Mouse (Mus musculus): Measurements from ENCODE around the gene Crygs. TPM values are rescaled to one million over a fixed set of nuclear protein-coding genes. Genes with fewer than 3 reads are reported as not detected.

Gene Crygs
- total and polyA plus RNA-seq, 3 experiments: not detected

DNA sequence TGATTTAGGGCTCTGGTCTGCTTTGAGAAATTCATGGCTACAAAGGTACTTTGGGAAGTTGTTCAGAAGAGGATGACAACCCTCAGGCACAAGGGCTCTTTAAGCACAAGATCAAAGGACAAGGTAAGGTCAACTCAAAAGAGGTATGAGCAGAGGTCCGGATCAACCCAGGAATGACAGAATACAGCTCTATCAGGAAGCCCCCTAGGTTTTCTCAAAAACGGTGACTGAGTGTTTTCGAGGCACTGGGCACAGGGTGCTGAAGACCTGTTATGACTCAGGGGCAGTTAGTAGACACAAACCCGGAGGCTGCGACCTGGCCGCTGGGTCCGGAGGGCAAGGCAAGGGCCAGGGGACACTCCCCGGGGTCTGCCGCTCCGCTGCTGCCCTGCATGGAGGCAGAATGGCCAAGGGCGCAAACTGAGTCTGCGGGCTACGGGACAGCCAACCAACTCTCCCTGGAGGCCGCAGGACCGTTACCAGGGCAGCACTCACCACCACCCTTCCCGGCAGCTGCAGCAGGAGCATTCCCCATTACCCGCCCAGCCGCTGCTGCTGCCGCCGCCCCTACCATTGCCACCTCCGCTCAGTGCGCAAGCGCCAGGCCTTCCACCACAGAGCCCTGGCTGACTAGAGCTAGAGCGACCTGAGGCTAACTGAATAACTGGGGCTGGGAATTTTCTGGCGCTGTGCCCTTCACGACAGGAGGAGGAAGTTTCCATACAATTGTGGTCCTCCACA, 32.9 kb upstream of the Crygs start:
- no peak for DNase-seq (ENCODE audit: low read depth, low spot score)
- TF ChIP-seq KAT2A (conservative IDR thresholded peaks at IDR 0.05; ENCODE audit: low read depth, low read length) (no peak), UBTF (IDR thresholded peaks at IDR 0.05; ENCODE audit: borderline replicate concordance, insufficient read depth, low read depth, low read length) (no peak), MEF2A (IDR thresholded peaks at IDR 0.05; ENCODE audit: extremely low read depth, insufficient replicate concordance, low read depth, low read length, poor library complexity, severe bottlenecking) (no peak), EP300 (IDR thresholded peaks at IDR 0.05; ENCODE audit: low read depth in 1 of 2, low read length in 2 of 2) (no peak), TCF12 (IDR thresholded peaks at IDR 0.05; ENCODE audit: low read depth, low read length) (no peak), MYC (IDR thresholded peaks at IDR 0.05; ENCODE audit: low read depth, low read length) (no peak), CHD1 (IDR thresholded peaks at IDR 0.05; ENCODE audit: low read depth, low read length) (no peak), RCOR1 (IDR thresholded peaks at IDR 0.05; ENCODE audit: low read depth, low read length) (no peak), ELF1 (IDR thresholded peaks at IDR 0.05; ENCODE audit: low read depth, low read length) (no peak), TAL1 (IDR thresholded peaks at IDR 0.05; ENCODE audit: low read length) (no peak), POLR2AphosphoS5 (IDR thresholded peaks at IDR 0.05; ENCODE audit: borderline replicate concordance, low read depth, low read length) (no peak)
- peaks cover 10% of the 10 kb centered on the region; the same call in 1 of the 2 replicates for H3K79me2 ChIP-seq (ENCODE audit: control insufficient read depth, insufficient read depth, low read length, poor library complexity)
- H3K27me3 ChIP-seq (ENCODE audit: control insufficient read depth in 1 of 2, insufficient read depth in 2 of 2, low read length in 2 of 2): no peaks in the 10 kb centered on the region
- no peak overlapping the region for H3K27ac ChIP-seq (ENCODE audit: control insufficient read depth, low read depth, low read length)
- peaks cover 0 to 3% of the 10 kb centered on the region in 2 experiments; a peak in 1 of 4 replicates for H3K4me1 ChIP-seq (ENCODE audit: control insufficient read depth in 1 of 2, insufficient read depth in 2 of 2, low read length in 2 of 2)
- H3K36me3 ChIP-seq (ENCODE audit: control insufficient read depth in 1 of 2, insufficient read depth in 2 of 2, low read length in 2 of 2): peaks cover 0 to 14% of the 10 kb centered on the region in 2 experiments; a peak in 2 of 4 replicates
- H3K4me3 ChIP-seq (ENCODE audit: control insufficient read depth in 1 of 2, insufficient read depth in 1 of 2, low read depth in 2 of 2, low read length in 2 of 2): no peak overlapping the region
- H3K9me3 ChIP-seq (replicated peaks; ENCODE audit: insufficient read depth, low read length): no peaks in the 10 kb centered on the region
- no peak overlapping the region for H3K9ac ChIP-seq (ENCODE audit: control insufficient read depth, low read depth, low read length, poor library complexity, severe bottlenecking)

GRCm38 (mm10) chr16:22842871-22843270, 31.5 kb upstream of the Crygs start:
- Histone ChIP-seq H3K79me2 (ENCODE audit: control insufficient read depth, insufficient read depth, low read length, poor library complexity) (peaks cover 10% of the 10 kb centered on the region; the same call in 1 of the 2 replicates), H3K27ac (ENCODE audit: control insufficient read depth, low read depth, low read length) (no peak overlapping the region), H3K36me3 (ENCODE audit: control insufficient read depth in 1 of 2, insufficient read depth in 2 of 2, low read length in 2 of 2) (peaks cover 0 to 22% of the 10 kb centered on the region in 2 experiments; a peak in 2 of 4 replicates), H3K4me3 (ENCODE audit: control insufficient read depth in 1 of 2, insufficient read depth in 1 of 2, low read depth in 2 of 2, low read length in 2 of 2) (no peak overlapping the region), H3K9me3 (replicated peaks; ENCODE audit: insufficient read depth, low read length) (no peaks in the 10 kb centered on the region), H3K9ac (ENCODE audit: control insufficient read depth, low read depth, low read length, poor library complexity, severe bottlenecking) (no peak overlapping the region), H3K27me3 (ENCODE audit: control insufficient read depth in 1 of 2, insufficient read depth in 2 of 2, low read length in 2 of 2) (no peaks in the 10 kb centered on the region), H3K4me1 (ENCODE audit: control insufficient read depth in 1 of 2, insufficient read depth in 2 of 2, low read length in 2 of 2) (peaks cover 0 to 3% of the 10 kb centered on the region in 2 experiments; a peak in 1 of 4 replicates)
- TF ChIP-seq MEF2A (IDR thresholded peaks at IDR 0.05; ENCODE audit: extremely low read depth, insufficient replicate concordance, low read depth, low read length, poor library complexity, severe bottlenecking) (no peak), JUND (IDR thresholded peaks at IDR 0.05; ENCODE audit: low read depth, low read length) (no peak), EP300 (IDR thresholded peaks at IDR 0.05; ENCODE audit: low read depth in 1 of 2, low read length in 2 of 2) (no peak), ZMIZ1 (IDR thresholded peaks at IDR 0.05; ENCODE audit: low read depth, low read length) (no peak), SIN3A (IDR thresholded peaks at IDR 0.05; ENCODE audit: low read length) (no peak), SMC3 (IDR thresholded peaks at IDR 0.05; ENCODE audit: low read depth, low read length) (no peak), ZKSCAN1 (IDR thresholded peaks at IDR 0.05; ENCODE audit: low read depth, low read length) (no peak), POLR2A (IDR thresholded peaks at IDR 0.05; ENCODE audit: control insufficient read depth in 1 of 2, insufficient read depth in 1 of 2, low read depth in 1 of 2, low read length in 2 of 2, poor library complexity in 1 of 2) (no peak), MAX (IDR thresholded peaks at IDR 0.05; ENCODE audit: low read length) (no peak), GABPA (IDR thresholded peaks at IDR 0.05; ENCODE audit: low read depth, low read length) (no peak), ZNF384 (IDR thresholded peaks at IDR 0.05; ENCODE audit: low read depth, low read length) (no peak)
- no peak for DNase-seq (ENCODE audit: low read depth, low spot score)
